Mouse (Mus musculus): ENCODE results near the gene Nrap. TPM values are rescaled to one million over a fixed set of nuclear protein-coding genes. Genes with fewer than 3 reads are reported as not detected.

Nrap gene
- polyA plus RNA-seq, 1 experiment = 0.11 TPM

- no peak for DNase-seq (ENCODE audit: low spot score)
Measured at GRCm38 (mm10) chr19:56300835-56301234, 89.0 kb downstream of the Nrap start.

DNA sequence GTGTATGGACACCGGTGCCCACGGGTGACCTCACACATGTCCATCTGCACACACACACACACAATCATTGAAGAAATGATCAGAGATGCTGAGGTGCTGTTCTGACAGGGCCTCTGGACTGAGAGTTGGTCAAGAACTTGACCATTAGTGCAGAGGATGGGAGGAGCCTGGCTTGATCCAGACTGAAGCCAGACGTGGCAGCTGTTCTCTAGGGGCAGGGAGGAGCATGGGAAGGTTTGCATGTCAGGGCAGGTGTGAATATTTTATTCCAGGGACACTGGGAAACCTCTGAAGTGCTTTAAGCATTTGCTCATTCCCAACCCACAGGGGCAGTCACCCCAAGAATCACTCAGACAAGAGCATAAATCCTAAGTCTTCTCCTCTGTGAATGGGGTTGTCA lies 92.6 kb downstream of the Nrap start:
- DNase-seq (ENCODE audit: low spot score) = no peak

DNA sequence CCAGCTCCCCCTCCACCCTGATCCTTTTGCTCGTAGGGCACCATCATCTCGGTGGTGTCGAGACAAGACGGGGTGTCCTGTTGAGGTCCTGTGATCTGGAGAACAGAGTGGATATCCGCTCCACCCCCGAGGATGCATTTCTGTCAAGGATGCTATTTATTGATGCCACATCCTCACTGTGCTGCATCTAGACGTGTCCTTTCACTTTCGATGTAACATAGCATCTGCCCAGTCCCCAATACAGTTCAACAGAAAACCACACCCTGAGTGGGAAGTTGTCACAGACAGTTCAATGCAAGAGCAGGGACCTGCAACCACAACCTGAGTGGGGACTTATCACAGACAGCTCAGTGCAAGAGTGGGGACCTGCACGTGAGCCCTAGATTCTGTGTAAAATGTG lies 93.2 kb downstream of the Nrap start:
- no peak for DNase-seq (ENCODE audit: low spot score)

DNA sequence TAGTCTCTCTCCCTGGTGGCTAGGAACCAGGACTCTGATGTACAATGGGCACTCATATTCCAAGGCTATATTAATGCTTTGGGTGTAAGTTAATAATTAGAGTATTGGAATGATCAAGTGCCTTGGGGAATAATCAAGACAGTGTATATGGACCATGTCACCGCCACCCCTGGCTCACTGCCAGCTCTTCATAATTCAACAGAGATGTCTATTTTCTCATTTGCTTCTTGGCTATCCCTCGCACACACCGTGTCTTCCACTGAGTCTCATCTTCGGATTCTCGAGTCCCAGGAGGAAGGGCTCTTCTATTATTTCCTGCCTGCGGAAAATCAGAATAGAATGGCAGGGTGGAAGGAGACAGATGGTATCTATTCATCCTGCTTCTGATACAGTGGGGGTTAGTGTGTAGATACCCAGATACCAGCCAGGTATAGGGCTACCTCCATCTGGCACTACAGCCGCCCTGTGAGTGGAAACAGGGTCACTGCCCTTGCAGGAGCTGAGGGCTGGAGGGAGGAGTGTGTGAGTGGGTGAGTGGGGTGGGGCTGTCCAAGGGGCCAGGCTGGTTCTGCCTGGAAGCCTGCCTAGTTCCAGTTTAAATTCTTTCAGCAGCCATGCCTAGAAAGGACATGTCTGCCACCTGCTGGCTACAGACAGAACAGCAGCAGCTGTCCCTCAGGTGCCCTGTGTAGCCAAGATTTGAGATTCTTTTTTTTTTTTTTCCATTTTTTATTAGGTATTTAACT lies 95.0 kb downstream of the Nrap start:
- peak; percentile 58 for DNase-seq (ENCODE audit: low spot score)

- no peak for DNase-seq (ENCODE audit: low spot score)
Measured at GRCm38 (mm10) chr19:56292335-56292734, 97.5 kb downstream of the Nrap start.

DNA sequence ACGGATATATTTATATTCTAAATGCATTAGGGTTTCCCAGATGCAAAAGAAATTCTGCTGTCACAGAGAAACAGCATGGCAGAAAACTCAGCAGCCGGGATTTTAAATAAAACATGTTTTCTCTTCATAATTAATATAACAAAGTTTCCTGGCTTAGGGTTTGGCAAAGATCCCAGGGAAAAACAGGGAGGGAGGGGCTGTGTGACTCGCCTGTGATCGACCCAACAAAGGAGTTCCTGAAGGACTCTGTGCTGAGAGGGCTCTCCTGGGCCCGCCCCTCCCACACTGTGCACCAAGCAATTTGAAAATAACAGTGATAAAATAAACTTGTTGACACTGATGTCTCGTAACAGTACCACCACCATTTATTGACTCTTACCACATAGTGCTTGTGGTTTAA lies 97.9 kb downstream of the Nrap start:
- DNase-seq (ENCODE audit: low spot score) = no peak

DNA sequence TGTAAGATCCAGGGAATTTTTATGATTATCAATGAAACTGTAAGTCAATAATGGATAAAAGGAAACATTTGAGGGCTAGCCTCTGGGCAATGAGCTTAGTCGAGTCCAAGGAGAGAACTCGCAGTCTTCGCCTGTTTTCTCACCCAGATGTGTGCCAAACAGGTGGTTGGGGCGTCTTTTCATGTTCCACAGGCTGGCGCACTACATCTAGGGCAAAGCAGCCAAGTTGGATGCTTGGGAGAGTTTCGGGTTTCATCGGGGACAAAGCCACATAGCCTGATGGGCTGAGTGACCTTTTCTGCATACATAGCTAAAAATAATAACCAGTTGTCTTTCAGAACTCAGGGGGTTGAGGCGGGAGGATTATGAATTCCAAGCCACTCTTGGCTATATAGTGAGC lies 100.2 kb downstream of the Nrap start:
- DNase-seq (ENCODE audit: low spot score) = no peak

GRCm38 (mm10) chr19:56288436-56288835 lies 101.4 kb downstream of the Nrap start:
- no peak for DNase-seq (ENCODE audit: low spot score)

DNA sequence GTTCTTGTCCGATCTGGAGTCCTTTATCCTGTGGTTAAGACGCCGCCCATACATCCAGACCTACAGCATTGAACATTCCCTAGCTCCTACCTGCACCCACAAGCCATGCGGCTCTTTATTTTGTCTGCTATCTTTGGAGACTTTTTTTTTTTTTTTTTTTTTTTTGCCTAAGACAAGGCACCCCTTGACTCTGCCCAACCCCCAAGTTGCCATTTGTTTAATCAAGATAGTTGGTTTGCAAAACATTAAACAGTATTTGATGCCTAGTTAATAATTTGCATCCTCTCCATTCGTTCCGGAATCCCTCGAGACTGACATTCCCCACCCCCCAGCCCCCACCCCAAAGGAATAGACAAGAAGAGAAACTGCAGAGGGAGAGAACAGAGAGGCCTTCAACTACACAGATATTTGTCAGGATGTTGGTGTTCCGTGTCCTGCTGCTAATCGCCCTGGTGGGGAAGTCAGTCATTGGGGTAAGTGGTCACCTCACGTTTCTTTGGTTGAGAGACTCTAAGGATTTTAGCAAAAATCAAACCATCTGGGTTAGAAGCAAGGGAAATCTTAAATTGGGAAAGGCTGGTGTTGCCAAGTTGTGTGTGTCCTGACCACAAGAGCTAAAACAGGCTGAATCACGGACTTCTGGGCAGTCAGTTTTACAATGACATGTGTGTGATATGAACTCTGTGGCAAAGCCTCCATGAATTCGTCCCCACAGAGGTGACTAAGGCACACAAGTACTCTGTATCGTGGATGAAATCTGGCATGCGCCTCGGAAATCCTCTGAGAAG lies 102.1 kb downstream of the Nrap start:
- DNase-seq (ENCODE audit: low spot score) = no peak

DNA sequence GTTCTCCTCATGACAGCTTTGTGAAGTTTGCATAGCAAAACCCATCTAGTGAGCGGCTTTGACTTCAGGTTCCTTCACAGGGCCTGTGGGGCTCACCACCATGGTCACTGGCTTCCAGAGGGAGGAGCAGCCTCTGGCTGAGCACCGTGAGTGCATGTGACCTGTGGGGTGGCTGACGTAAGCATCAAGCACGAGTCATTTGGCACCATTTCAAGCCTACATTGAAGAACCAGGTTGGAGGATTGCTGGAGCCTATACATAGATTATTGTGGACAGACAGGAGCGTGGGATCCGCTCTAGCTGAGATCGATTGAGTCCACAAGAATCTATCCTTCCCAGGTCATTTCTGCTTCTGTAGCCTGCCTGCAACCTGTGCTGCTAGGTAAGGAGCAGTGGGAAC lies 103.0 kb downstream of the Nrap start, which contains the start of gene Habp2:
Habp2 (plus strand) TSS at position 272 of the 400 bp plus-strand sequence.
- DNase-seq (ENCODE audit: low spot score) = no peak

- DNase-seq (ENCODE audit: low spot score) = no peak
Measured at GRCm38 (mm10) chr19:56285222-56285621, 104.6 kb downstream of the Nrap start.

DNA sequence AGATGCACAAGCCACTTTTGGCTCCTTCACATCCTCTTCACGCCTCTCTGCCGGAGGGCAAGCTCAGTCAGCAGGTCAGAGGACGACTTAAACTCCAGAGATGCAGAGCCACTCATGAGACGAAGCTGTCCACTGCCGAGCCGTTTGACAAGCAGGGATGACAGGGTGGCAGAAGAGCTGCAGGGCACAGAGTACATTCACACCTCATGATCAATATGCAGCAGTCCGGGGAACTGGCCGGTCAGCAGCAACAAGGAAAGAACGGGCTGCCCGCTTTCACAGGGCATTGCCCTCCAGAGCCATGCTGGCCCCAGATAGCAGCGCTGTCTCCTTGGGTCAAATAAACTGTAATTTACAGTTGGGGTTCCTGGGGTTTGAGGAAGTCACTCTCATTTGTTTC lies 111.5 kb downstream of the Nrap start:
- DNase-seq (ENCODE audit: low spot score) = no peak

DNA sequence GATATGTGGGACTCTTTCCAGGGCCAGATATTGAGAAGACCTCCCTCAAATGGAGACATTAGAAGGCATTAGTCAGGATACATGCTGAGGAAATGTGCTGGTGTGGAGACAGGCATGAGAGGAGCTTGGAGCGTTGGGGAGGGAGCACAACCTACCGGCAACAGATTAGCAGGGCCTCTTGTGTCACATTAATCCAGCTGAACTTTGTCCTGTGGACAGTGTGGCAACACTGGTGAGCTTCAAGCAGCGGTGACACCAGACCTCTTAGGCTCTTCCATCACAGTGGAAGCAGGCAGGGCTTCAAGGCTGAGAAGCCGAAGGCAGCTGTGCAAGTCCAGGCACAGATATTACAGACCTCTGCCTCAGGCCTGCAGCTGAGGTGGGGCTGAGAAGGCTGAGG lies 111.9 kb downstream of the Nrap start:
- DNase-seq (ENCODE audit: low spot score) = no peak

- DNase-seq (ENCODE audit: low spot score) = no peak
Measured at GRCm38 (mm10) chr19:56277140-56277804, 112.6 kb downstream of the Nrap start.

DNA sequence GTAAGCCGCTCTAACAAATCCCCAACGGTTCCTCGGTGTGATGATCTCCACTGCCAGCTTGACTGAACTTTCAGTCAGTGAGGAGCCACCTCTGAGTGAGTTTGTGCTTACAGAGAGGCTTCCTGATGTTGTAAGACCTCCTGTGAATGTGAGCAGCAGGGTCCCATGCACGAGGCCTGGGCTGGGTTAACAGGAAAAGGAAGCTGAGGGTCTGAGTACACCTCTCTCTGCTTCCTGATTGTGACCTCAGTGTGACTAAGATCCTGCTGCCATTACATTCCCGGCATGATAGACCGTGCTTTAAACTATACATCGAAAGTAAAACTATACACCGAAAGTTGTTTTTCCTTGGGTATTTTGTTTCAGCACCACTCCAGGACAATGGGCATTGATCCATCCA lies 117.8 kb downstream of the Nrap start:
- DNase-seq (ENCODE audit: low spot score) = no peak

Other genes starting within 250 kb of the Nrap start
- 0.10 TPM in 1 of 2 replicates, not detected in the other for gene Habp2, start 102.9 kb downstream of the Nrap start, polyA plus RNA-seq (2012; rRNA removed)
- gene Casp7, start 7.1 kb upstream of the Nrap start, polyA plus RNA-seq (2012; rRNA removed) = 14.4 and 16.7 TPM in 2 replicates
- gene Plekhs1, start 71.6 kb upstream of the Nrap start, polyA plus RNA-seq (2012; rRNA removed) = 1.1 and 1.4 TPM in 2 replicates
- gene Dclre1a, start 158.2 kb upstream of the Nrap start, polyA plus RNA-seq (2012; rRNA removed) = 8.6 and 9.5 TPM in 2 replicates
- 12.1 and 12.7 TPM in 2 replicates for gene Nhlrc2, start 158.2 kb upstream of the Nrap start, polyA plus RNA-seq (2012; rRNA removed)

All from urinary bladder, adult 2 months (tissue).